Mouse (Mus musculus) CD4-positive naive resting alpha-beta T cell, adult 76 days (primary cell): Measurements from ENCODE around the gene Gm38394. TPM values are rescaled to one million over a fixed set of nuclear protein-coding genes. Genes with fewer than 3 reads are reported as not detected.

ENCODE experiments used
- total RNA-seq: library from RNA; stranded (reverse); gene quantifications from one replicate; pipeline ENCODE4 v1.2.4, GENCODE M21; 2023

The Gm38394 gene
- 52.8 TPM for total RNA-seq

GRCm38 (mm10) chr1:133661203-133661933, at the start of gene Gm38394:
TSS of gene Gm38394 (minus strand) at chr1:133661318.

DNA sequence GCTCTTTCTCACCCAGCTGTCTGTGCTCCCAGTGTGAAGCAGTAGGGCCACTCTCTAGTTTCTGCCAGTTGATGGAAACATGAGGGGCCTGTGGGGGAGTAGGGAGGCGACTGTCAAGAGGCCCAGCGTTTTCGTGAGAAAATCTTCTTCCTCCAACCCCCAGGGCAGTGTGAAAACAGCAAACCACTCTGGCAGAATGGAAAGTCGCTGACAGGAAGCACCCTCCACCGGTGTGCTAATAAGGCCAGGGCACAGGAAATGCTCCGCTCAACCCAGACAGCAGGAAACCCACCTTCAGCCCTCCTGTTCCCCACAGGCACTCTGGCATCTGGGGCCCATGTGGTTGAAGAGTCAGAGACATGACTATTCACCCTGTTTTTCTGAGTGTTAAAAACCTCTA, 28.8 kb upstream of the Gm38394 start, which contains the start of gene Lax1:
Gene Lax1, minus strand, starts transcription at position 212 of the 400 bp plus-strand sequence.

DNA sequence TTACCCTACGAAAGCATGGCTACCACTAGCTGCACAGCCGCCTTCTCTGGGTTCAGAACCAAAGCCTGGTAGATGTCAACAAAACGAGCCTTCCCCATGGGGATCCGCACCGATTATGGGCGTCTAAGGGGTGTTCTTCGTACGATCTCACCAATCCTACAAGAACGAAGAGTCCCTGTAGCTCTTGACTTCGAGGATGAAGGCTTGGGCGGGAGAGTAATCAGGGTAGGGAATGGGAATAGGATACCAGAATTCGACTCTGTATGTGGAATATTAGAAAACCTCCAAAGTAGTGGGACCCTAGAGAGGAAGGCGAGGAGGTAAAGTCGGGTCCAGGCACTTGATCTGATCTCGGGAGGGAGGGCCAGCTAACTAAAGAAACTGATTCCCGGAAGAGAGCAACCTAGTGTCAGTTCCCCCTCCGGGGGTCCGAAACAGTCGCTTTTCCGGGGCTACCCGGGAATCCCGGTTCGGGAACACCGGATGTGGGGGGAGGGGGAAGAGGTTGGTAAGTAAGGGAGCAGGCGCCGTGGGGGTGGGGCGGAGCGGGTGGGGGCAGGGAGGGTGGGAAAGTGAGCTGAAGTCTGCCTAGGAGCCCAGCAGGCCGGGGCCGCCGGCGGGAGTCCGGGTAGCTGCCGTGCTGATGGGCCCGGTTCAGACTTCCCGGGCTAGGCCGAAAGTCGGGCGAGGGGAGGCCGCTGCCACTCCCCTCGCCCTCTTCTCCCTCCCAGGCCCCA, 484 bp downstream of the Gm38394 start, which contains the start of gene Zbed6:
Gene Zbed6, minus strand, starts transcription at position 420 of the 737 bp plus-strand sequence.

GRCm38 (mm10) chr1:133609771-133610502, 51.2 kb downstream of the Gm38394 start, which contains the start of gene Snrpe:
TSS of gene Snrpe (minus strand) at chr1:133610291.

Other genes starting within 250 kb of the Gm38394 start
- 0.29 TPM for gene Sox13, start 236.9 kb downstream of the Gm38394 start, total RNA-seq
- gene Snrpe, start 51.0 kb downstream of the Gm38394 start, total RNA-seq, result 183 TPM
- gene Zbed6, start 433 bp downstream of the Gm38394 start, total RNA-seq, result 25.9 TPM
- 45.9 TPM for gene Lax1, start 28.8 kb upstream of the Gm38394 start, total RNA-seq
- 3.9 TPM for gene Atp2b4, start 139.7 kb upstream of the Gm38394 start, total RNA-seq
- gene Optc, start 246.7 kb upstream of the Gm38394 start, total RNA-seq, result not detected